Comparison of ENCODE assay signal across 15 mouse cellular contexts in the genomic region with DNA sequence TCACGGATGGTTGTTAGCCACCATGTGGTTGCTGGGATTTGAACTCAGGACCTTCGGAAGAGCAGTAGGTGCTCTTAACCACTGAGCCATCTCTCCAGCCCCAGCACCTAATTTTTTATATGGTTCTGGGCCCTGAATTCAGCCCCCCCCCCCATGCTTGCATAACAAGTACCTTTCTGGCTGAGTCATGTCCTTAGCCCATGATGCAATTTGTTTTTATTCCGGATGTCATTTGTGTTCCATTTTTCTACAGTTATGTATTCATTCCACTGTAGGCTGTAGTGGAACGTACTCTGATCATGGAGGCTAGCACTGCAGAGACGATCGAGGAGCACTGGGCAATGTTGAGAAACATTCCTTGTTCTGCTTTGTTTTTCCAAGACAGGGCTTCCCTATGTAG.
"Had no signal": no experiment of that assay in that cellular context is flagged by ENCODE, and none has a peak within 500 bp of the region (broad histone marks: within the 10 kb centered on the region; RNA-seq: fewer than 3 reads in every experiment).

No protein-coding gene starts in this region.

- H3K27me3 ChIP-seq: neural tube, embryonic 15.5 days; stomach, embryonic 15.5 days had no signal

- H3K4me1 ChIP-seq: neural tube, embryonic 15.5 days; stomach, embryonic 15.5 days had no signal

- H3K9me3 ChIP-seq: neural tube, embryonic 15.5 days; stomach, embryonic 15.5 days had no signal

- H3K36me3 ChIP-seq: neural tube, embryonic 15.5 days had no signal

- H3K4me3 ChIP-seq: neural tube, embryonic 15.5 days; stomach, embryonic 15.5 days had no signal

- DNase-seq: retina, postnatal 1 day; right cerebral cortex, adult 18-20 months; right cerebral cortex, postnatal 14 days; right cerebral cortex, postnatal 25 days; right cerebral cortex, postnatal 4 days; spleen, adult 18-20 months; thymus, adult 18-20 months; thymus, adult 2 months; thymus, postnatal 14 days; thymus, postnatal 25 days; thymus, postnatal 36 days; thymus, postnatal 4 days had no signal

- H3K9ac ChIP-seq: neural tube, embryonic 15.5 days; stomach, embryonic 15.5 days had no signal

- H3K4me2 ChIP-seq: neural tube, embryonic 15.5 days; stomach, embryonic 15.5 days had no signal

- H3K27ac ChIP-seq: neural tube, embryonic 15.5 days; stomach, embryonic 15.5 days; stomach, postnatal 0 days had no signal
